Mouse (Mus musculus) midbrain, embryonic 12.5 days (tissue): Measurements from ENCODE around the gene Tnpo3. TPM values are rescaled to one million over a fixed set of nuclear protein-coding genes. Genes with fewer than 3 reads are reported as not detected.
"Not testable (repeated sequence)": the region's sequence is repeated elsewhere in the genome, so short reads cannot be mapped to it uniquely, and the experiment has no call there.

Source experiments
- ATAC-seq: fragments of 200-750 bp; cut with Nextera tagmentation; 2 replicates; pipeline ENCODE4 v1.8.0; 2017; ENCODE audit warnings: low read depth, moderate TSS enrichment, moderate library complexity; ENCODE audit not compliant: low FRiP score
- H3K27ac ChIP-seq: fragments of 300-500 bp; sonication (generic); replicated peaks from 2 replicates; pipeline ENCODE4 v1.5.1; 2016; ENCODE audit warnings: mild to moderate bottlenecking
- H3K27me3 ChIP-seq: fragments of 300-500 bp; sonication (generic); 2 replicates; pipeline ENCODE4 v1.6.1; 2016; ENCODE audit warnings: mild to moderate bottlenecking
- H3K36me3 ChIP-seq: fragments of 300-500 bp; sonication (generic); 2 replicates; pipeline ENCODE4 v1.6.1; 2016
- H3K4me1 ChIP-seq: fragments of 300-500 bp; sonication (generic); 2 replicates; pipeline ENCODE4 v1.6.1; 2016
- H3K4me2 ChIP-seq: fragments of 300-500 bp; sonication (generic); replicated peaks from 2 replicates; pipeline ENCODE4 v1.6.1; 2016; ENCODE audit warnings: mild to moderate bottlenecking, moderate library complexity
- H3K4me3 ChIP-seq: fragments of 300-500 bp; sonication (generic); 2 replicates; pipeline ENCODE4 v1.5.1; 2016; ENCODE audit warnings: mild to moderate bottlenecking
- H3K9ac ChIP-seq: fragments of 300-500 bp; sonication (generic); replicated peaks from 2 replicates; pipeline ENCODE4 v1.6.1; 2016; ENCODE audit warnings: mild to moderate bottlenecking, moderate library complexity
- H3K9me3 ChIP-seq: fragments of 300-500 bp; sonication (generic); 2 replicates; pipeline ENCODE4 v1.6.1; 2016; ENCODE audit warnings: mild to moderate bottlenecking
- WGBS: fragments of 180-500 bp; shearing (Covaris S2); methylation state at CpG from one replicate; pipeline ENCODE4 v1.1.7; 2016; 5-methylcytosine and 5-hydroxymethylcytosine counted together
- polyA plus RNA-seq: library from polyadenylated mRNA; unstranded; fragments of >200 nt; fragmentation: Nextera tagmentation; extraction: Ambion mirVana; gene quantifications from 2 replicates; pipeline ENCODE4 v1.2.1, GENCODE M21; 2016

The Tnpo3 gene
- polyA plus RNA-seq, 1 experiment from 2014 or later = 116 TPM

DNA sequence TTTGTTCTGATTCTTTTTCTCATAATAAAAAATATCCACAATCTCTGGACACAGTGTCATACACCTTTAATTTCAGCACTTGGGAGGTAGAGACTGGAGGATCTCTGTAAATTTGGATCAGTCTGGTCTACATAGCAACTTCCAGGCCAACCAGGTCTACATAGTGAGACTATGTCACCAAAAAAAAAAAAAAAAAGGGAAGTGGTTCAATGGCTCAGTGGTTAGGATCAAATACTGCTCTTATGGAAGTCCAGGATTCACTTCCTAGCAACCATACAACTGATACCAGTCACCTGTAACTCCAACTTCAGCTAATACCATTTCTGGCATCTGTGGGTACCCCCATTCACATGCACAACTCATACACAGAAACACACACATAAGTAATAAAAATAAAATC lies 9.5 kb downstream of the Tnpo3 start:
- H3K27me3 ChIP-seq = no peaks in the 10 kb centered on the region
- H3K4me1 ChIP-seq = peaks cover 5% of the 10 kb centered on the region; the same call in 1 of the 2 replicates
- no peak overlapping the region for H3K4me3 ChIP-seq

DNA sequence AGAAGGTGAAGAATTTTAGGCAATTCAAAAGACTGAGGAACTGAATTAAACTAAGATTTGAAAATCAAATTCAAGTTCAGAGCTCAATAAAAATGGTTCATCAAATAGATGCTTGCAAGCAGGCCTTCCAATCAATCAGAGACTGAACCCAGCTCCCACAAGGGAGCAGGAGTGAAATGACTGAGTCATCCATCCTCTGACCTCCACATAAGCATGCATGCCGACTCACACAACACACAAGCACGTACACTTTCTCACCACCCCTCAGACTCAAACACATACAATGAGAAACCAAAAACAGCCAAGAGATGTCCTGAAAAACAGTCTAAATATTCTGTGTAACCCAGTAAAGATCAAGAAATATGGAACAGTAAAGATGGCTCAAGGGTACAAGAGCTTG lies 14.0 kb downstream of the Tnpo3 start:
- Histone ChIP-seq H3K4me1 (peaks cover 5% of the 10 kb centered on the region; the same call in 1 of the 2 replicates), H3K9ac (no peak overlapping the region), H3K27me3 (no peaks in the 10 kb centered on the region), H3K4me2 (no peak overlapping the region), H3K9me3 (no peaks in the 10 kb centered on the region), H3K36me3 (no peaks in the 10 kb centered on the region; the same call in 1 of the 2 replicates), H3K4me3 (no peak overlapping the region), H3K27ac (no peak overlapping the region)
- WGBS = 83% methylated on average over 2 of the region's 2 CpGs
- ATAC-seq = no peak

More for the DNA sequence above, 9.5 kb downstream of the Tnpo3 start:
- no peak for ATAC-seq
- H3K36me3 ChIP-seq = no peaks in the 10 kb centered on the region; the same call in 1 of the 2 replicates
- no peaks in the 10 kb centered on the region for H3K9me3 ChIP-seq
- H3K4me2 ChIP-seq = no peak overlapping the region
- no peak overlapping the region for H3K27ac ChIP-seq
- H3K9ac ChIP-seq = no peak overlapping the region

DNA sequence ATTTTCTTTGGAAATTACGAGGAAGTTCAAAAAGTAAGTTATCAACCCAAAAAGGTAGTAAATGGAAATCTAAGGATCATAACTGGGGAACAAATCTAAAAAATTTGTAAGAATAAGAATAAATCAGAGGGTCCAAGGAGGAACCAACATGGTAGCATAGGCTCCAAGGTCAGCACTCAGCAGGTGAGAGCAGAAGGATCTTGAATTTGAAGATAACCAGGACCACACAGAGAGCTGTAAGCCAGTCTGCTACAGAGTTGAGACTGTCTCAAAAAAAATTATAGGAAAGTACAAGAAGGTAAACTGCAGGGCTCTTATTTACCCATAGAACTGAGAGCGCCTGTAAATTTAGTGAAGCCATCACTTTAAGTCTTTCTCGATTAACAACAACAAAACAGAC lies 28.5 kb downstream of the Tnpo3 start:
- no peak for ATAC-seq
- H3K36me3 ChIP-seq = peaks cover 78% of the 10 kb centered on the region
- no peak overlapping the region for H3K4me2 ChIP-seq
- H3K27me3 ChIP-seq = no peaks in the 10 kb centered on the region
- H3K27ac ChIP-seq = no peak overlapping the region
- no peak overlapping the region for H3K4me3 ChIP-seq
- 95% methylated on average over 3 of the region's 3 CpGs for WGBS
- H3K9me3 ChIP-seq = no peaks in the 10 kb centered on the region
- H3K9ac ChIP-seq = no peak overlapping the region
- no peaks in the 10 kb centered on the region for H3K4me1 ChIP-seq

DNA sequence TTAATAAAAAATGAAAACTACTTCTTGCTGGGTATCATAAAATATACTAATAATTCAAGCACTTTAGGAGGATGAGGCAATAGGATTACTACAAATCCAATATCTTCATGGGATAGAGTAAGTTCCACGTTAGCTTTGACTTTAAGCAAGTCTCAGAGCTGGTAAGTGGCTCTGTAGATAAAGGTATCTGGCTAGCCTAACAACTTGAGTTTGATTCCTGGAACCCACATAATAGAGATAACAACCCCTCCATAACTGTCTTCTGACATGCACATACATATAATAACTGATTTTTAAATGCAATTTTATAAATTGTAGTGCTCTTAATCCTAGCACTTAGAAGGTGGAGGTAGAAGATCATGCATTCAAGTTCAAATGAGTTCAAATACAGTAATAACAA lies 28.9 kb downstream of the Tnpo3 start:
- H3K9ac ChIP-seq = no peak overlapping the region
- H3K27ac ChIP-seq = no peak overlapping the region
- H3K36me3 ChIP-seq = peaks cover 74% of the 10 kb centered on the region
- no peaks in the 10 kb centered on the region for H3K9me3 ChIP-seq
- no peaks in the 10 kb centered on the region for H3K4me1 ChIP-seq
- no peaks in the 10 kb centered on the region for H3K27me3 ChIP-seq
- H3K4me2 ChIP-seq = no peak overlapping the region
- no peak overlapping the region for H3K4me3 ChIP-seq
- WGBS = 98% methylated on average over 1 of the region's 1 CpGs
- no peak for ATAC-seq

DNA sequence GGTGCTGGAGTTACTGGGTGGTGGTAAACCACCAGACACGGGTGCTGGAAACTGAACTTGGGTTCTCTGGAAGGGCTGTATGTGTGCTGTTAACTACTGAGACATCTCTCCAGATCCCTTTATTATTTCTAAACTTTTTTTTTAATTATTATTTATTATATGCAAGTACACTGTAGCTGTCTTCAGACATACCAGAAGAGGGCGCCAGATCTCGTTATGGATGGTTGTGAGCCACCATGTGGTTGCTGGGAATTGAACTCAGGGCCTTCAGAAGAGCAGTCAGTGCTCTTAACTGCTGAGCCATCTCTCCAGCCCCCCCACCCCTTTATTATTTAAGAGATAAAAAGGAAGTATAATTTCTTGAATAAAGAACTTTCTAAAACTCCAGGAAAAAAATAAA lies 33.3 kb downstream of the Tnpo3 start:
- not testable (repeated sequence) for H3K4me3 ChIP-seq, H3K4me2 ChIP-seq, H3K4me1 ChIP-seq, H3K27ac ChIP-seq, H3K9me3 ChIP-seq, ATAC-seq, H3K27me3 ChIP-seq, H3K9ac ChIP-seq
- 88% methylated on average over 3 of the region's 3 CpGs for WGBS
- H3K36me3 ChIP-seq = peaks cover 80% of the 10 kb centered on the region

DNA sequence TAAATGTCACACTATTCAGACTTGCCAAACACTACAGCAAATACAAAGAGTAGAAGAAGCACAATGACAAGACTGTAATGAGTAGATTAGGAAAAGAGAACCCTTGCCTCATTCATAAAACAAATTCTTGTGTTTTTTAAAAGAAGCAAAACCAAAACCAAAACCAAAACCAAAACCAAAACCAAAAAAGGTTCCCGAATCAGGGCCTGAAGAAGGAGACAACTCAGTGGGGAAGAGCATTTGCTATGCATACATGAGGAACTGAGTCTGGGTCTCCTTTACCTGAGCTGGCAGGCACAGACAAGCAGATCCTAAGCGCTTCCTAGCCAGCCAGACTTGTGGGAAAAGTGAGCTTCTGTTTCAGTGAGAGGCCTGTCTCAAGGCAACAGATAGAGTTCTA lies 52.6 kb downstream of the Tnpo3 start:
- no peaks in the 10 kb centered on the region for H3K4me1 ChIP-seq
- H3K9me3 ChIP-seq = no peaks in the 10 kb centered on the region
- WGBS = 96% methylated on average over 2 of the region's 2 CpGs
- no peak overlapping the region for H3K27ac ChIP-seq
- no peak overlapping the region for H3K4me3 ChIP-seq
- H3K9ac ChIP-seq = no peak overlapping the region
- H3K36me3 ChIP-seq = peaks cover 85% of the 10 kb centered on the region
- no peak for ATAC-seq
- no peak overlapping the region for H3K4me2 ChIP-seq
- no peaks in the 10 kb centered on the region for H3K27me3 ChIP-seq

DNA sequence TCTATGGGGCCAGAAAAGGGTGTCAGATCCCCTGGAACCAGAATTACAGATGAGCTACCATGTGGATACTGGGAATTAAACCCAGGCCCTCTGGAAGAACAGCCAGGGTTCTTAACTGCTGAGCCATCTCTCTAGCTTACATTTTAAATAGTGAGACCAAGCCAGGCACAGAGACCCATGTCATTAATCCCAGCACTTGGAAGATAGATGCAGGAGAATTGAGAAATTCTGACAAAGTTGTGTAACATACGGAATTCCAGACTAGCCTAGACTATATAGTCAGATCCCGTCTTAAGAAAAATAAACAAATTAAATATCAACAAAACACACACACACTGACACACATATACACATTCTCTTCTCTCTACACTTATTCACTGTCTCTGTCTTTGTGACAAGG lies 57.2 kb downstream of the Tnpo3 start:
- H3K4me3 ChIP-seq = no peak overlapping the region
- WGBS = 90% methylated on average over 2 of the region's 2 CpGs
- no peak overlapping the region for H3K4me2 ChIP-seq
- H3K27me3 ChIP-seq = no peaks in the 10 kb centered on the region
- no peak for ATAC-seq
- no peaks in the 10 kb centered on the region for H3K9me3 ChIP-seq
- H3K27ac ChIP-seq = no peak overlapping the region
- no peaks in the 10 kb centered on the region for H3K4me1 ChIP-seq
- peaks cover 83% of the 10 kb centered on the region for H3K36me3 ChIP-seq
- no peak overlapping the region for H3K9ac ChIP-seq

DNA sequence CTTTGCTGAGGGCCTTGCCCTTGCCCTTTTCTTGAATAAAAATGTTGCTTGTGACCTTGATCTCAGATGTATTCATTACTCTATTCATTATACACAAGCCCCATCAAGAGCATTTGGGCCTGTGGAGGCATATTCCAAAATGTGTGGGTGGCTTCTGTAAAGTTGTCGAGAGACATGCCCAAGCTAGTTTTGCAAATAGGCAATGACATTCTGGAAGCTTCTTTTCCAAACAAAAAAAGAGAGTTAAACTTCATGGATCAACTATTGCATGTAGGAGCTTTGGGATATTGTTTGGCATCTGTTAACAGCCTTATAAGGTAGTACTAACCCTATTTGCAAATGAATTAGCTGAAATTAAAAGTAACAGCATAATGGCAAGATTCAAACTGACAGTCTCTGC lies 61.6 kb downstream of the Tnpo3 start:
- WGBS = 95% methylated on average over 1 of the region's 1 CpGs
- H3K36me3 ChIP-seq = peaks cover 84% of the 10 kb centered on the region
- no peaks in the 10 kb centered on the region for H3K4me1 ChIP-seq
- no peak overlapping the region for H3K4me3 ChIP-seq
- no peak for ATAC-seq
- no peaks in the 10 kb centered on the region for H3K9me3 ChIP-seq
- H3K27ac ChIP-seq = no peak overlapping the region
- H3K4me2 ChIP-seq = no peak overlapping the region
- H3K9ac ChIP-seq = no peak overlapping the region
- H3K27me3 ChIP-seq = no peaks in the 10 kb centered on the region

DNA sequence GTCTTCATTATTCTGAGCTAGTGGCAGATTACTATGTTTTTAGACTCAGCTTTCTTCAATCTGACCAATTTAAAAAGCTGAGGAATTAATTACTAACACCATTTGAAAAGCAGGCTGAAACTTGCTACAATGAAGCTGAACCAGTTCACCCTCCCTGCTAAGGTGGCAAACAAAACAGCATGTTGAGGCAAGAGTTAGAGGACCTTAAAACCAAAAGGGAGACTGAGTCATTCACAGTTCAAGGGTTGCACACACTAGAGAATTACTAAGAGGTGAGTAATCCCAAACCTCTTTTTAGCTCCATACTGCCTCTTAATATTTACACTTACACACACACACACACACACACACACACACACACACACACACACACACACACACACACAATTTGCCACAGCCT lies 62.1 kb downstream of the Tnpo3 start:
- H3K4me2 ChIP-seq = no peak overlapping the region
- H3K27ac ChIP-seq = no peak overlapping the region
- no peak overlapping the region for H3K4me3 ChIP-seq
- H3K4me1 ChIP-seq = no peaks in the 10 kb centered on the region
- no peaks in the 10 kb centered on the region for H3K27me3 ChIP-seq
- ATAC-seq = no peak
- no peaks in the 10 kb centered on the region for H3K9me3 ChIP-seq
- no peak overlapping the region for H3K9ac ChIP-seq
- peaks cover 84% of the 10 kb centered on the region for H3K36me3 ChIP-seq

DNA sequence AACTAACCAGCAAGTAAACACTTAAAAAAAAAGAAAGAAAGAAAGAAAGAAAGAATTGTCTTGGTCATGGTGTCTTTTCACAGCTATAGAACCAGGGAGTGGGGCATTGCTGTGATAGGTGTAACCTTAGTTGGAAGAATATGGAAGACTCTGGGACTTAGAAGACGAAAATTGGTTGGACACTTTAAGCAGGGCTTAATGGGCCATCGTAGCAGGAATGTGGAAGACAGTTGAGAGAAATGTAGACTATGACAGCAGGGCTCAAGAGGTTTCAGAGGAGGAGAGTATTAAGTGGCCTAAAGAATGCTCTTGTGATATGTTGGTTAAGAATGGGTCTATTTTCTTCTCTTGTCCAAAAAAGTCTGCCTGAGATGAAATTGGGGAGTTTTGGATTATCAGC lies 64.1 kb downstream of the Tnpo3 start:
- Histone ChIP-seq H3K36me3 (peaks cover 82% of the 10 kb centered on the region), H3K4me1 (no peaks in the 10 kb centered on the region), H3K9me3 (no peaks in the 10 kb centered on the region), H3K4me3 (no peak overlapping the region), H3K27me3 (no peaks in the 10 kb centered on the region), H3K4me2 (no peak overlapping the region), H3K9ac (no peak overlapping the region), H3K27ac (no peak overlapping the region)
- ATAC-seq = no peak
- 96% methylated on average over 2 of the region's 2 CpGs for WGBS

DNA sequence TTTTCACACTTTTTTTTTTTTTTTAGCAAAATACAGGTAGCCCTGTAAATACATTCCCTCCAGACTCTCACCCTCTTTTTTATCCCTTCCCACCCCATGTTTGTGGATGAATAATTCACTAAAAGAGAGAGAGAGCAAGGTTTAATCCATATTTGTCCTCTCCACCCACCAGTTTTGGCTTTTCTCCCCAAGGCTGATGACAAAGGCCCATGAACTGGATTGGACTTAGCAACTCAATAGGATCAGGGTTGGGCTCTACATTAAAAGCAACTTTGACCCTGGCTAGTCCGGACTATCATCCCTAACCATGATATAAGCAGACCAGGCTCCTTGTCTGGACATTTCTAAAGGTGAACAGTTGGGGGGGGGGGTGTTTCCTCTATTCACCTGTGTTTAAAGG lies 68.7 kb downstream of the Tnpo3 start:
- Histone ChIP-seq H3K9me3 (no peaks in the 10 kb centered on the region), H3K9ac (no peak overlapping the region), H3K27ac (no peak overlapping the region), H3K4me3 (no peak overlapping the region), H3K4me1 (no peaks in the 10 kb centered on the region), H3K27me3 (no peaks in the 10 kb centered on the region), H3K4me2 (no peak overlapping the region), H3K36me3 (peaks cover 64% of the 10 kb centered on the region)
- WGBS = 100% methylated on average over 1 of the region's 1 CpGs
- ATAC-seq = no peak

DNA sequence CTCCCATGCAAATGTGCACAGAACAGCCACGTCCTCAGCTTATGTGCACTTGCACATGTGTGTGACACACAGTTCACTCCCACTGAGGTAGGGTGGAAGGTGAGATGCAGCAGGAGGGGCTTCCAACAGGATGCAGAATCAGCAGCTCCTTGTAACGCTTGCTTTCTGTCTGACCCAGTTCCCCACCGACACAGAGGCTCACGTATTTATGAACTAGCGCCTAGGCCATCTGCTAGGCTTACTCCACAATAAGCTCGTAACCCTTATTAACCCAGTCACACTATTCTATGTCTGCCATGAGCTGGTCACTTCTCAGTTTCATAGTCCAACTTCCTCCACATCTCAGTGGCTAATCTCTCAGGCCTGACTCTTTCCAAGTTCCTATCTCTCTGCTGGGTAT lies 69.5 kb downstream of the Tnpo3 start:
- no peak for ATAC-seq
- H3K36me3 ChIP-seq = peaks cover 57% of the 10 kb centered on the region
- no peaks in the 10 kb centered on the region for H3K27me3 ChIP-seq

DNA sequence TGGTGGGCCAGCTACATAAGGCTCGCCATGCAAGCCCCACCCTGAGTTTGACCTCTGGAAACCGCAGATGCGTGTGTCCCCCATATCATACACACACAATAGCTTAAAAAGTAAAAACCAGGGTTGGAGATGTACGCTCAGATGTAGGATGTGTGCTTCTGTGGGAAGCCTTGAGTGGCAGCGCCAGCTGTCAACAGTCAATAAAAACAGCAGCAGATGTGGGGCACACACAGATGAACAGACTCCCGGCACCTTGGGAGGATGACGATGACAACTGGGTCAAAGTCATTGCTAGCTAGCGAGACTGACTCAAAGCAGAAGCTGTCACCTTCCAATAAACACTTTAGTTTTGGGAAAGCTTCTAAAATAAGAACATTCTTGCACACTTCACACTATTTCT lies 70.2 kb downstream of the Tnpo3 start:
- no peak overlapping the region for H3K27ac ChIP-seq
- H3K9me3 ChIP-seq = no peaks in the 10 kb centered on the region
- H3K4me1 ChIP-seq = no peaks in the 10 kb centered on the region
- H3K9ac ChIP-seq = no peak overlapping the region
- no peaks in the 10 kb centered on the region for H3K27me3 ChIP-seq
- no peak overlapping the region for H3K4me2 ChIP-seq
- peaks cover 50% of the 10 kb centered on the region for H3K36me3 ChIP-seq
- 95% methylated on average over 8 of the region's 8 CpGs for WGBS
- ATAC-seq = no peak
- H3K4me3 ChIP-seq = no peak overlapping the region

More for the DNA sequence above, 69.5 kb downstream of the Tnpo3 start:
- Histone ChIP-seq H3K9ac (no peak overlapping the region), H3K4me3 (no peak overlapping the region), H3K4me2 (no peak overlapping the region), H3K27ac (no peak overlapping the region), H3K9me3 (no peaks in the 10 kb centered on the region), H3K4me1 (no peaks in the 10 kb centered on the region)
- 75% methylated on average over 6 of the region's 6 CpGs for WGBS
